Mouse (Mus musculus) kidney, embryonic 15.5 days (tissue): Measurements from ENCODE around the gene Aunip. TPM values are rescaled to one million over a fixed set of nuclear protein-coding genes. Genes with fewer than 3 reads are reported as not detected.
A peak's percentile ranks its signal among the peaks of the same experiment; 100 is the strongest.

Experiments used
- ATAC-seq: fragments of 200-750 bp; cut with Nextera tagmentation; replicated peaks from 2 replicates; pipeline ENCODE4 v1.8.0; 2017; ENCODE audit warnings: moderate TSS enrichment; ENCODE audit not compliant: low FRiP score
- H3K27ac ChIP-seq: fragments of 300-500 bp; sonication (generic); 2 replicates; pipeline ENCODE4 v1.5.1; 2015; ENCODE audit warnings: mild to moderate bottlenecking, inconsistent platforms
- H3K27me3 ChIP-seq: fragments of 300-500 bp; sonication (generic); 2 replicates; pipeline ENCODE4 v1.6.1; 2015; ENCODE audit warnings: inconsistent platforms
- H3K36me3 ChIP-seq: fragments of 300-500 bp; sonication (generic); 2 replicates; pipeline ENCODE4 v1.6.1; 2015; ENCODE audit warnings: inconsistent platforms
- H3K4me1 ChIP-seq: fragments of 300-500 bp; sonication (generic); 2 replicates; pipeline ENCODE4 v1.6.1; 2015; ENCODE audit warnings: inconsistent platforms
- H3K4me2 ChIP-seq: fragments of 300-500 bp; sonication (generic); 2 replicates; pipeline ENCODE4 v1.6.1; 2015; ENCODE audit warnings: moderate library complexity, mild to moderate bottlenecking, inconsistent platforms
- H3K4me3 ChIP-seq: fragments of 300-500 bp; sonication (generic); replicated peaks from 2 replicates; pipeline ENCODE4 v1.5.1; 2015; ENCODE audit warnings: mild to moderate bottlenecking, inconsistent platforms
- H3K9ac ChIP-seq: fragments of 300-500 bp; sonication (generic); 2 replicates; pipeline ENCODE4 v1.6.1; 2015; ENCODE audit warnings: mild to moderate bottlenecking, inconsistent platforms
- H3K9me3 ChIP-seq: fragments of 300-500 bp; sonication (generic); replicated peaks from 2 replicates; pipeline ENCODE4 v1.6.1; 2016; ENCODE audit warnings: inconsistent platforms
- WGBS: fragments of 180-500 bp; shearing (Covaris S2); methylation state at CpG from one replicate; pipeline ENCODE4 v1.1.7; 2015; ENCODE audit warnings: mixed read lengths; 5-methylcytosine and 5-hydroxymethylcytosine counted together
- polyA plus RNA-seq: library from polyadenylated mRNA; unstranded; fragments of >200 nt; fragmentation: Nextera tagmentation; extraction: Ambion mirVana; gene quantifications from 2 replicates; pipeline ENCODE4 v1.2.1, GENCODE M21; 2015

The Aunip gene
- polyA plus RNA-seq = 16.7 and 17.8 TPM in 2 replicates

DNA sequence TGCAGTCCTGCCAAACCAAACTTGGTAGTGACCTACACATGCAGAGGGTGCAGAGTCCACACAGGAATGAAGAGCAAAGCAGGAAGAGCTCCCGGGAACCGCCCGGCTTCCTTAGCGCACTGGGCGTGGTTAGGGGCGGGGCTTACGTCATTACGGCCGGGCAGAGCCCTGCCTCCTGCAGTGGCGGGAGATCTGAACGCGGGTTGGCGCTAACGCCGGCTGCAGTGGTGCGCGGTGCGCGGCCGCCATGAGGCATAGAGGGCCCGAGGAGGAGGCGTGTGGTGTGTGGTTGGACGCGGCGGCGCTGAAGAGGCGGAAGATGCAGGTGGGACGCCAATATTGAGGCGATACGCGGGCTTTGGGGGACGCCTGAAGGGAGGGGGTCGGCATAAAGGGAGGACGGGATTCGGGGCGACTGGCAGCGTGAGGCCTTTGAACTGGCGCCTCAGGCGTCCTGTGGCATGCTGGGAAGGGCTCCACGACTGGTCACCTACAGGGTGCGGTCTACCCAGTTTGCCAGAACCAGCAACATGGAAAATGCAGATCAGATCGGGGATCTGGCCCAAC lies at the start of gene Aunip:
Aunip (plus strand) TSS at position 155 of the 567 bp plus-strand sequence.
- H3K9me3 ChIP-seq = no peaks in the 10 kb centered on the region
- H3K4me2 ChIP-seq = peak within 1 kb of the TSS; percentile 95
- ATAC-seq = peak; percentile 96
- H3K27ac ChIP-seq = no peak within 1 kb of the TSS
- peaks cover 33% of the 10 kb centered on the region for H3K4me1 ChIP-seq
- no peaks in the 10 kb centered on the region for H3K36me3 ChIP-seq
- peak within 1 kb of the TSS; percentile 67 for H3K9ac ChIP-seq
- H3K27me3 ChIP-seq = no peaks in the 10 kb centered on the region
- H3K4me3 ChIP-seq = peak within 1 kb of the TSS; percentile 64
- WGBS = under 1% methylated on average over 42 of the region's 42 CpGs

DNA sequence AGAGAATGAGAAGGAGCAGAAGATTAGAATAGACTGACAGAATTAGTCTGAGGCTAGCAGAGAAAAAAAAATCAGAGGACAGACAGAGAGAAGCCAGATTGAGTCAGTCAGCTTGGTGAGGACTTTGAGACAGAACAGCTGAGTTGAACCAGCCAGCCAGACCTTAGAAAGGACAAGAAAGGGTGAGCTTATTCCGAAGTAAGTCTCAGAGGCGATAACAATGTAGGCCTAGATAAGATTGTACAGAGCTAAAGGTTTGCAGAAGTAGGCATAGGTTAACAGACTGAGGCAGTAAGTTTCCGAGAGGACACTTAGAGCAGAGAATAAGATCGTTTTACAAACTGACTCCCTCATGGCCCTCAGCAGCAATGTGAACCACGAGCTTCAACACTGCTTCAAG lies 49.5 kb upstream of the Aunip start:
- Histone ChIP-seq H3K27me3 (no peaks in the 10 kb centered on the region), H3K4me1 (no peaks in the 10 kb centered on the region), H3K4me2 (no peak overlapping the region), H3K27ac (no peak overlapping the region), H3K4me3 (no peak overlapping the region), H3K9ac (no peak overlapping the region), H3K36me3 (no peaks in the 10 kb centered on the region), H3K9me3 (no peaks in the 10 kb centered on the region)
- 66% methylated on average over 5 of the region's 5 CpGs for WGBS
- ATAC-seq = no peak

GRCm38 (mm10) chr4:134465789-134466188 lies 45.0 kb upstream of the Aunip start:
- H3K27ac ChIP-seq = no peak overlapping the region
- 49% methylated on average over 12 of the region's 12 CpGs for WGBS
- no peak overlapping the region for H3K4me3 ChIP-seq
- no peaks in the 10 kb centered on the region for H3K9me3 ChIP-seq
- no peaks in the 10 kb centered on the region for H3K27me3 ChIP-seq
- ATAC-seq = no peak
- peaks cover 16% of the 10 kb centered on the region for H3K4me1 ChIP-seq
- H3K9ac ChIP-seq = no peak overlapping the region
- no peak overlapping the region for H3K4me2 ChIP-seq
- peaks cover 2% of the 10 kb centered on the region for H3K36me3 ChIP-seq

DNA sequence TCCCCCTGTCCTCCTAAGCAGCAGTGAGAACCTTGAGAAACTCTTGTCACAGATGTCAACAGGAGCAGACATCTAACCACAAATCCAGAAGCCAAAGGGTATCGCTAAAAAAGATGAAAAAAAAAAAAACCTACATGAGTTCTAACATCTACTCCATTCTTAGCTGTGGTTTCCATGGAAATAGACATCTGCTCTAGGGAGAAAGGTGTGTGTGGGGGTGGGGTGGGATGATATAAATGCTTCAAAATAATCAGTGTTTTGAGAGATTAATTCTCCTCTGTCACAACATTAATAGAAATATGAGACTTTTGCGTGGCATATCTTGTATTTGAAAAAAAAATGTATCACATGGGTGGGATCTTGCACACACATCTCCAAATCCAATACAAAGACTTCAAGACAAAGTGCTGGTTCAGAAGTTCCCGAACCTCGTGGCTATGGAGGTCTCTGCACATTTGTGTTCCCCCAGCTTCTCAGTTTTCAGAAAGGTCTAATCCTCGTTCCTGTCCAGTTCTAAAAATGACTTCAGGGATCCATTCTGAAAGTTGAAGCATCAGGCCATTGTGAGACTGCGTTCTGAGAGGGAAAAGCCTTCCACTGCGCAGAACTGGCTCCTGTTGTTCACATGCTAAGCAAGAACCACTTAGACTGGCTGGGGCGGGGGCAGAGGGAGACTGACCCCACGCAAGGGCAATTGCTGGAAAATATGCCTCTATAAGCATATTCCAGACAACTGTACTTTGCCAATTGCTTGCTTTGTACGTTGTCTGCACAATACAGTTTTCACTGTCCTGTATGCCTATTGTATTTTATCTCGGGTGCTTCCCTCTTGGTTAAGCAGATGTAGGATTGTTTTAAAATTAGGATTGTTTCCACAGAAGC lies 44.2 kb upstream of the Aunip start:
- H3K27me3 ChIP-seq = no peaks in the 10 kb centered on the region
- ATAC-seq = no peak
- 0 out of 2 replicates have a peak overlapping the region, but pooled peaks have one; percentile 63 for H3K27ac ChIP-seq
- H3K36me3 ChIP-seq = peaks cover 10% of the 10 kb centered on the region
- no peak overlapping the region; the same call in 1 of the 2 replicates for H3K4me3 ChIP-seq
- peak overlapping the region; percentile 89 for H3K4me2 ChIP-seq
- 0 out of 2 replicates have a peak overlapping the region, but pooled peaks have one; percentile 91 for H3K9ac ChIP-seq
- H3K4me1 ChIP-seq = peaks cover 22% of the 10 kb centered on the region
- H3K9me3 ChIP-seq = no peaks in the 10 kb centered on the region
- WGBS = 75% methylated on average over 11 of the region's 11 CpGs

- Histone ChIP-seq H3K27me3 (no peaks in the 10 kb centered on the region), H3K4me1 (peaks cover 22% of the 10 kb centered on the region), H3K4me2 (peak overlapping the region; percentile 89), H3K9me3 (no peaks in the 10 kb centered on the region), H3K36me3 (peaks cover 19% of the 10 kb centered on the region), H3K9ac (peak overlapping the region; percentile 91), H3K27ac (peak overlapping the region; percentile 63), H3K4me3 (peak overlapping the region; percentile 99)
- WGBS = under 1% methylated on average over 31 of the region's 31 CpGs
- ATAC-seq = peak; percentile 3; the same call in 1 of the 2 replicates
Measured at GRCm38 (mm10) chr4:134467435-134468214, 43.2 kb upstream of the Aunip start.

DNA sequence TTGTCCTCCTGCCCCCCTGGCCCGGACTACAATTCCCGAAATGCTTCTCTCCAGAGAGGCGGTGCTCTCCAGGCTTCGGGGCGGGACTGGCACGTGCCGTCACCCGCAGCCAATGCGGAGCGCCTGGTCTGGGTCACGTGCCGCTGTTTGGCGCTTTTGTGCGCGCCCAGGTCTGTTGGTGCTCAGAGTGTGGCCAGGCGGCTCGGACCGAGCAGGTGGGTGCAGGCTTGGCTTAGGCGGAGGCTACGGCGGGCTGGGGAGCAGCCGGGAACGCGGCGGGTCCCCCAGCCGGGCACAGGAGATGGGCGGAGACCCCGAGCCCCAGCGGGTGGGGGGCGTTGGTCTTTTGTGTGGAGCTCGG lies 42.6 kb upstream of the Aunip start, which contains the start of gene Stmn1:
Stmn1 (plus strand) TSS at position 106 of the 361 bp plus-strand sequence.
- Histone ChIP-seq H3K9ac (peak within 1 kb of the TSS; percentile 91), H3K4me1 (peaks cover 22% of the 10 kb centered on the region), H3K27me3 (no peaks in the 10 kb centered on the region), H3K4me2 (peak within 1 kb of the TSS; percentile 89), H3K9me3 (no peaks in the 10 kb centered on the region), H3K36me3 (peaks cover 24% of the 10 kb centered on the region), H3K4me3 (peak within 1 kb of the TSS; percentile 99), H3K27ac (peak within 1 kb of the TSS; percentile 97)
- peak; percentile 96 for ATAC-seq
- WGBS = under 1% methylated on average over 30 of the region's 31 CpGs

DNA sequence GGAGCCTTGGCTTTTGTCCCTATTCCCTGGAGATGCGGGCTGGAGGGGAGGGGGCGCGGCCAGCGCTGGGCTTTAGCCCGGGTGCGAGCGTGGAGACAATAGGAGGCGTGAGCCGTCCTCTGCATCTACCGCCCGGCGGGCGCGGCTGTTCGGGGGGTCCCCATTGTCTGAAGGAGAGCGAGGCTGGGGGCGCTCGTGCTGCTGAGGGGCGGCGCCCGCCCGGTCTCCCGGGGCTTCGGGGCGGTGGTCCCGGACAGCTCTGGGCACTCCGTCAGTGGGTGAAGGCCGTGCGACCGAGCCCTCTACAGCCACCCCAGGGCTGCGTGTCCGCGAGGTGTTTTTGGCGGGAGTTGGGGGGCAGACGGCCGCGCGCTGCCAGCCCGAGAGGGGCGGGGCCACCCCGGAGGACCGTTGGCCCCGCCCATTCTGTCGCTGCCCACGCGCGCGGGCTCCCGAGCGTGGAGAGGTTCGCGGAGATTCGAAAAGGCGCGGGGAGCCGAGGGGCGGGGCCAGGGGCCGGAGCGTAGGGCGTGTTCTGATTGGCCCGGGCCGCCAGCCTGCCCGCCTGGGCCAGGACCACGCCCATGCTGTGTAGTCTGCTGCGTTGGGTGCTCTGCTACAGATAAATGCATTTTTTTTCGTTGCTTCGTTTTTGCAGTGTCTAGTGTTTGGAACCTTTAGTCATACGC lies 42.1 kb upstream of the Aunip start:
- Histone ChIP-seq H3K4me3 (peak overlapping the region; percentile 99), H3K27me3 (no peaks in the 10 kb centered on the region), H3K4me1 (peaks cover 22% of the 10 kb centered on the region), H3K4me2 (peak overlapping the region; percentile 89), H3K27ac (peak overlapping the region; percentile 97), H3K9ac (peak overlapping the region; percentile 91), H3K9me3 (no peaks in the 10 kb centered on the region), H3K36me3 (peaks cover 25% of the 10 kb centered on the region)
- peak; percentile 90 for ATAC-seq
- under 1% methylated on average over 67 of the region's 68 CpGs for WGBS

DNA sequence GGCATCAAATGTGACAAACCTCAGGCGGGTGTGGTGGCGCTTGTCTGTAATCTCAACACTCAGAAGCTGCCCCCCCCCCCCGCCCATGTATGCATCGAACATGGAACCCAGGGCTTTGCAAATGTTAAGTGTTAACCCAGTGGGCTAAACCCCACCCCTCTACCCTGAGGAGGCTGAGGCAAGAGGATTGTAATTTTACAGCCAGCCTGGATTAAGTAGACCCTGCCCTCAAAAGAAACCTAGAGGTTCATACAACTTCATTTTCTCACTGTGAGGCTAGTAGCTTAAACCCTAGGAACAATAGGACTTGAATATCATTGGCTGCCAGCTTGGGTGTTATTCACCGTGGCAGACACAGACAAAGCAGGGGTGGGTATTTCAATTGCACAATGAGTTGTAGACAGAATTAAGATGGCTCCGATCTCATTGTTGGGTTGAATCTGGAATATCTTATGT lies 41.4 kb upstream of the Aunip start:
- Histone ChIP-seq H3K4me3 (peak overlapping the region; percentile 99), H3K9ac (peak overlapping the region; percentile 91), H3K27ac (peak overlapping the region; percentile 97), H3K9me3 (no peaks in the 10 kb centered on the region), H3K36me3 (peaks cover 32% of the 10 kb centered on the region), H3K27me3 (no peaks in the 10 kb centered on the region), H3K4me2 (peak overlapping the region; percentile 89), H3K4me1 (peaks cover 22% of the 10 kb centered on the region)
- WGBS = 11% methylated on average over 6 of the region's 6 CpGs
- ATAC-seq = no peak

DNA sequence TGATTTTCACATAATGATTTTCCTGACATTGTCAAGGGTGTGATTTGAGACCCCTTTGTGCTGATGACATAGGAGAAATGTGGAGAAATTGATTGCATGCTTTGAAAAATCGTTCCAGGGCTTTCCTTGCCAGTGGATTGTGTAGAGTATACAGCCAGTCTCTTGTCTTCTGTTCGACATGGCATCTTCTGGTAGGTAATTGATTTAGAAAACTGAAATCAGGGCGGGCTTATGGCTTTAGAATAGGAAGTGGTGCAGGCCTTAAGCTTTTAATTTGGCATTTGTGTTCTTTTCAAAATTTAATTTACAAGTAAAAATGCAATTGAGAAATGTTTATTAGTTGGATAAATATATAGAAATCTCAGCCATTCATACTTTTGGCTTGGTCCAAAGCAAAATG lies 40.8 kb upstream of the Aunip start:
- H3K36me3 ChIP-seq = peaks cover 38% of the 10 kb centered on the region
- ATAC-seq = no peak
- no peaks in the 10 kb centered on the region for H3K27me3 ChIP-seq
- 60% methylated on average over 3 of the region's 3 CpGs for WGBS
- no peaks in the 10 kb centered on the region for H3K9me3 ChIP-seq
- peak overlapping the region; percentile 89 for H3K4me2 ChIP-seq
- H3K4me3 ChIP-seq = peak overlapping the region; percentile 99
- peaks cover 22% of the 10 kb centered on the region for H3K4me1 ChIP-seq
- H3K9ac ChIP-seq = peak overlapping the region; percentile 91
- H3K27ac ChIP-seq = no peak overlapping the region

DNA sequence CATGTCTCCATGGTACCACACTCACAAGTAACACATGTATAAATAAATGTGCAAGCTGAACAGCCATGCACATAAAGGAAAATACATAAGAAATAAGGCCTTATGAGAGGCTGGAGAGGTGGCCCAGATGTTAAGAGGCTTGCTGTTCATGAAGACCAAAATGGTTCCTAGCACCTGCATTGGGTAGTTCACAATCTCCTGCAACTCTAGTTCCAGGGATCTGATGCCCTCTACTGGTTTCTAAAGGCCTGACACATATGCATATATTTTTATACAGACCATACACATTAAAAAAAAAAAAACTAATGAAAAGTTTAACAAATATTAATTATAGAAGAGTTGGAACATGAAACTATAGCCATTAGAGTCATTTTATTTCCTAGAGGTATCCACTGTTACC lies 39.3 kb upstream of the Aunip start:
- H3K9ac ChIP-seq = no peak overlapping the region
- peaks cover 53% of the 10 kb centered on the region for H3K36me3 ChIP-seq
- peaks cover 22% of the 10 kb centered on the region for H3K4me1 ChIP-seq
- H3K4me2 ChIP-seq = no peak overlapping the region
- no peaks in the 10 kb centered on the region for H3K27me3 ChIP-seq
- no peaks in the 10 kb centered on the region for H3K9me3 ChIP-seq
- no peak overlapping the region for H3K27ac ChIP-seq
- H3K4me3 ChIP-seq = no peak overlapping the region
- no peak for ATAC-seq

DNA sequence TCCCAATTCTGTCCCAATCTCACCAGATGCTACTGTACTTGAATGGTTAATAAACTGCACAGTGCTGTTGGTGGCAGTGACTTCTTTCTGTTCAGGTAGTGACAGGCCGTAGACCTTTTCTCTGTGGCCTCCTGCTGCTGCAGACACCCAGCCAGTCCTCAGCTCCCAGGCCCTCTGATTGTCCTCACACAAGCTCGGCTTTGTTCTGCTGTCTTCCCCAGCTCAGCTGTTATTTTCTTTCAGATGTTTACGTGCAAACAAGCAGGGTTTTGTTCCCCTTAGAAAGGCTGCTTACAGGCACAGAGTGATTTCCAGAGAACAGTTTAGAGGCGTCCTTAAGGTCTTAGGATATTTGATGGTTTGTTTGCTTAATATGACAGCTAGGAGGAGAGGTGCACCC lies 37.0 kb upstream of the Aunip start:
- WGBS = 84% methylated on average over 4 of the region's 4 CpGs
- no peak overlapping the region for H3K9ac ChIP-seq
- peaks cover 61% of the 10 kb centered on the region for H3K36me3 ChIP-seq
- H3K27me3 ChIP-seq = no peaks in the 10 kb centered on the region
- ATAC-seq = no peak
- H3K9me3 ChIP-seq = no peaks in the 10 kb centered on the region
- H3K4me3 ChIP-seq = no peak overlapping the region
- H3K27ac ChIP-seq = 0 out of 2 replicates have a peak overlapping the region, but pooled peaks have one; percentile 10
- peaks cover 22% of the 10 kb centered on the region for H3K4me1 ChIP-seq
- no peak overlapping the region for H3K4me2 ChIP-seq
